Mouse (Mus musculus) adrenal gland, postnatal 4 days (tissue): ENCODE measurements around the gene Ankrd10. TPM values are rescaled to one million over a fixed set of nuclear protein-coding genes. Genes with fewer than 3 reads are reported as not detected.

Experiments
- microRNA-seq: library from miRNA; unstranded; fragments of <30 nt; microRNA quantifications from one replicate; pipeline ENCODE4 v1.2.0, GENCODE M21; 2021
- total RNA-seq, 2 experiments: library from RNA; stranded (reverse); gene quantifications; 2 replicates each; pipeline ENCODE4 v1.2.3; 2021

Ankrd10 gene
- total RNA-seq, 2 experiments from 2014 or later = 86.5 to 97.9 TPM

Small RNA genes lying within 50 kb of the gene (microRNA-seq; reads per million reads assigned to microRNA genes)
- 1.6 reads per million for gene Mir7238

Other genes starting within 250 kb of the Ankrd10 start
- 10 to 100 TPM in 1 of 2 experiments, 1 to 10 TPM in 1; 8.7 to 10.9 TPM for gene Rab20, start 157.0 kb downstream of the Ankrd10 start, total RNA-seq
- gene Naxd, start 138.3 kb downstream of the Ankrd10 start, total RNA-seq = 10 to 100 TPM; 74.2 to 77.2 TPM
- gene Cars2, start 85.0 kb downstream of the Ankrd10 start, total RNA-seq = 10 to 100 TPM; 34.4 to 36.2 TPM
- gene Ing1, start 80.2 kb downstream of the Ankrd10 start, total RNA-seq = 10 to 100 TPM; 46.7 to 50.0 TPM
- gene 1700016D06Rik, start 65.3 kb upstream of the Ankrd10 start, total RNA-seq = not detected
- 10 to 100 TPM; 72.8 to 74.1 TPM for gene Arhgef7, start 92.0 kb upstream of the Ankrd10 start, total RNA-seq
- gene Tex29, start 204.7 kb upstream of the Ankrd10 start, total RNA-seq = not detected